Mouse (Mus musculus) lung, postnatal 10 days (tissue): ENCODE results near the gene Agbl2.

ENCODE experiments used
- DNase-seq: peaks from one replicate; pipeline ENCODE4 v3.0.0; 2021

The Agbl2 gene

DNA sequence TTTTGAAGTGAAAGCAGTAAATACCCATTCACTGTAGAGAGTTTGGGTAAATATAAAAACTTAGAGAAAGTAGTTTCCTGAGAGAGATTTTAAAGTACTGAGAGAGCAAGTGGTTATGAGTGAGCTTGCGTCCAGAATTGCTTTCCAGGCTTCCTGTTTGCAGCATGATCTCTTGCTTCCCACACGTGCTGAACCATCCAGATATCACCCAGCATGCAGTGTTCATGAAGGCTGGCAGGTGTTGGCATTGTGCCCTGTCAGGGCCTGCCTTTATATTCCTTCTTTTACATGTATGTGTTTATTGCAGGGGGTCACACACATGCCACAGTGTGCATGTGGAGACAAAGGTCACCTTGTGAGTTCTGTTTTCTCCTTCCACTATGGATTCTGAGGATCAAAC is 92.7 kb downstream of the Agbl2 start:
- no peak for DNase-seq

DNA sequence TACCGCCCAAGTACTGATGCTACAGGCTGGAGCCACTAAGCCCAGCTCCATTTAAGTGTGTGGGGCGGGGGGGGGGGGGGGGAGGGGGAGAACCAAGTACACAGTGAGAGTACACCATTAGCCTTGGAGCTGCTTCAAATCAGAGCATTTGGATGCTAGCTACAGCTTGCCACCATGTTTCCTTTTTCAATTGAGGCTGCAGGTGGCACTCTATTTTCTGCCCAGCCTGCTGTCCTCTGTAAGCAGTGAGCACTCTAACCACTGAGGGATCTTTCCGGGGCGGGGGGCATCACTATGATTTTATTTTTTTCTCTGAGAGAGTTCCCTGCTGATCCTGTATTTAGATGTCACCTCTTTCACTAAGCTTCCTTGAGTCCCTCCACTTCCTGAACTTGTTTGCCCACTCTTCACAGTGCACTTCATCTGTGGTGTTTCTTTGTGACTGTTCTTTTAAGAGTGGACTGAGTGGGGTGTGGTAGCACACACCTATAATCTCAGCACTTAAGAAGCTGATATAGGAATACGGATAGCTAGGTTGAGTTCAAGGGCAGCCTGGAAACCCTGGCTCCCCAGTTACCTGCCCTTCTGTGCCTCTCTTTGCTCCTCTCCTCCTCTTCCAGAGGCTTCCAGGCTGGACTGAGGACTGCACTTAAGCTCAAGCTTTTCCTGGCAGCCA is 95.2 kb downstream of the Agbl2 start:
- no peak for DNase-seq

GRCm38 (mm10) chr2:90879419-90879818 is 96.9 kb downstream of the Agbl2 start:
- DNase-seq, result no peak

- no peak for DNase-seq
Observed at GRCm38 (mm10) chr2:90880144-90880785, 97.7 kb downstream of the Agbl2 start.

DNA sequence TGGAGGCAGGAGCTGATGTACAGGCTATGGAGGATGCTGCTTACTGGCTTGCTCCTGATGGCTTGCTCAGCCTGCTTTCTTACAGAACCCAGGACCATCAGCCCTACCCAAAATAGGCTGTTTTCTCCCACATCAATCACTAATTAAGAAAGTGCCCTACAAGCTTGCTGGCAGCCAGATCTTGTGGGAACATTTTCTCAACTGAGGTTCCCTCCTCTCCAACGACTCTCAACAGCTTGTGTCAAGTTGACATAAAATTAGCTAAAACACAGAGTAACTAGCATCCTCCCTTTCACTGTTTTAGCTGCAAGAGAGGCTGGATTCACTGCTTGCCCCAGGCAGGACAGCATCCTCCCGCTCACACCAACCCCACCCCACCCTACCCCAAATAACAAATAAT is 99.3 kb downstream of the Agbl2 start:
- DNase-seq, result no peak
